Mouse (Mus musculus): ENCODE measurements around the gene Nr1i2. TPM values are rescaled to one million over a fixed set of nuclear protein-coding genes. Genes with fewer than 3 reads are reported as not detected.
"Not testable (repeated sequence)": the region's sequence is repeated elsewhere in the genome, so short reads cannot be mapped to it uniquely, and the experiment has no call there.

The Nr1i2 gene
- total RNA-seq (2021) = not detected
- long read RNA-seq, experiment 1 = 0 reads
- long read RNA-seq, experiment 2 = 0 reads

DNA sequence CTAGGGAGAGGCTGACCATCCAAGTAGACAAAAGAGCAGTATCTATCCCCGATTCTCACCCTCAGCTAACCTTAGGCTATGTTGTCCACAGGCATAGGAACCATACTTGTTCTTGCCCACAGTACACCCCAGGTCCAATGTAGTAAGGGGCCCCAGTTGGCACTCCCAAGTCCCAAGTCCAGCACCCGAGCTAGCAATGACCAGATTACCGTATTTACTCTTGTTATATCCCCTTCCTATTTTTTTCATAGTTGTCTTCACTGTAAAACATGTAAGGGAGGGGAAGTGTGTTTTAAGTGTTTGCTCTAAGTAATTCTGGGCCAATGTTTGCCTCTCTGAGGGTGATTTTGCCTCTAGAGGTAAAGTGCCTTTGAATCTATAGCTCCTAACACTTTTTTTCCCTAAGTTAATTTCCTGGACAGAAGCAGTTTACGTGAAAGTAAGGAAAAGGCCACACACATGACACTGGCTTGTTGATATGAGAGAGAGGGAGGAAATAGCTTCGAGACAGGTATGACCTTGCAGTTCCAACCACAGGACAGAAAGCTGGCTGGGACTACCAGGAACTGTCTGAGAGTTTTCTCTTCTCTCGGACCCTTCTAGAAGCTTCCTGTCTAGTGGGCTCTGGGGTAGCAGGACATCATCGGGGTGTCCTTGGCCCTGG lies at the start of gene Nr1i2:
Gene Nr1i2, minus strand, starts transcription at position 140 of the 664 bp plus-strand sequence.
- DNase-seq (ENCODE audit: low spot score in 2 of 2) = no peak

GRCm38 (mm10) chr16:38341396-38342324 lies 47.0 kb upstream of the Nr1i2 start, which contains the start of gene Maats1:
Gene Maats1 (minus strand): TSS chr16:38342143.
- peak; percentile 75 to 80 for DNase-seq (ENCODE audit: low spot score in 2 of 2)

DNA sequence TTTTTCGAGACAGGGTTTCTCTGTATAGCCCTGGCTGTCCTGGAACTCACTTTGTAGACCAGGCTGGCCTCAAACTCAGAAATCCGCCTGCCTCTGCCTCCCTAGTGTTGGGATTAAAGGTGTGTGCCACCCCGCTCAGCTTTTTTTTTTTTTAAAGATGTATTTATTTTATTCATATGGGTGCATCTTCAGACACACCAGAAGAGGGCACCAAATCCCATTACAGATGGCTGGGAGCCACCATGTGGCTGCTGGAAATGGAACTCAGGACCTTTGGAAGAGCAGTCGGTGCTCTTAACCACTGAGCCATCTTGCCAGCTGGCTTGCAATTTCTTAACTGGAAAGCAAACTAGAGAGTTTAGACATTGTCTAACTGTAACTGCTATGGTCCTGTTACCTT lies 43.5 kb upstream of the Nr1i2 start:
- DNase-seq (ENCODE audit: low spot score in 2 of 2) = not testable (repeated sequence)

GRCm38 (mm10) chr16:38334431-38334830 lies 39.8 kb upstream of the Nr1i2 start:
- DNase-seq (ENCODE audit: low spot score in 2 of 2) = no peak

- no peak for DNase-seq (ENCODE audit: low spot score in 2 of 2)
Observed at GRCm38 (mm10) chr16:38329340-38329739, 34.7 kb upstream of the Nr1i2 start.

DNA sequence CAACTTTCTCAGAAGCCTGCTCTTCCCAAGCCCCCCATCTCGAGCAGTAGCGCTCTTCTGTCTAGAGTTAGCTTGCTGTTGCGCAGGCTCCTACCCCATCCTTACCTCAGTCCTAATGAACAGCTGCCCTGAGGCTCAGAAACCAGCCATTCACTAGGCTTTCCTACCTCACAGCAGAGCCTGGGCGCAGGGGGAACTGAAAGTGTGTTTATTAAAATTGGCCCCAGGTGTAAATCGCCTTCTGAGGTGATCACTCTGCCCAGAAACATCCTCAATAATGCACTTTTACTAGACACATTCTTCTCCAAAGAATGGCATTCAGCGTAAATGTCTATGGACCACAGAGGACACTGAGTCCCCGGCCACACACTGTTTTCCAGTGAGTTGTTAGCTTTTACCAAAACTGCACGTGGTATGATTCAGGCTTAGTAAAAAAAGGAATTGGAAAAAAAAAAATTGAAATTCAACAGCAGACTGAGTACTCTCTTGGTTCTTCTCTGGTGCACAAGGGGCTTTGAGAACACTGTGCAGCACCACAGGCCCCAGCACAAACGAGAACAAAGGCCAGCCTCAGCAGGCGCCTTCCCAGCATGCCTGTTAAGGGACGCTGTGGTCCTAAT lies 32.3 kb upstream of the Nr1i2 start:
- no peak for DNase-seq (ENCODE audit: low spot score in 2 of 2)

GRCm38 (mm10) chr16:38324311-38324710 lies 29.7 kb upstream of the Nr1i2 start:
- no peak for DNase-seq (ENCODE audit: low spot score in 2 of 2)

DNA sequence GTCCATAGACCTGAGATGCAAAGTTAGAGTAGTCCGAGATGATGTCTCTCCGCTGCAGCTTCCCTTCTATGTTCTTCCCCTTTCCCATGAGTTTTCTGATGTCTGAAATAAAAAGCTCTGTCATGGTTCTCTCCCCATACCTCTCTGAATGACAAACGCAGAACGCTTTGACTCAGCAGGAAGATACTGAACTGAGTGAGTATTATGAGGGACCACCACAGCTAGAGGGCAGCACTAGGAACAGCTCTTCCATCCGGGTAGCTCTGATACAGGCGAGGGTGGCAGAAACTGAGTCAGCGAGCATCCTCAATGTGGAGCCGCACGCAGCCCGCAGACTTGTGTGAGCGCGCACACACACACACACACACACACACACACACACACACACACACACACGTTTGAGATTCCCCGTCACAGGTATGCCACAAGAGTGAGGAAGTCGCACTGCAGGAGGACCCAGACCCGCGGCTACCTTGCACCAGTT lies 26.9 kb upstream of the Nr1i2 start:
- peak; percentile 60 to 70 for DNase-seq (ENCODE audit: low spot score in 2 of 2)

GRCm38 (mm10) chr16:38319087-38319486 lies 24.5 kb upstream of the Nr1i2 start:
- DNase-seq (ENCODE audit: low spot score in 2 of 2) = no peak

DNA sequence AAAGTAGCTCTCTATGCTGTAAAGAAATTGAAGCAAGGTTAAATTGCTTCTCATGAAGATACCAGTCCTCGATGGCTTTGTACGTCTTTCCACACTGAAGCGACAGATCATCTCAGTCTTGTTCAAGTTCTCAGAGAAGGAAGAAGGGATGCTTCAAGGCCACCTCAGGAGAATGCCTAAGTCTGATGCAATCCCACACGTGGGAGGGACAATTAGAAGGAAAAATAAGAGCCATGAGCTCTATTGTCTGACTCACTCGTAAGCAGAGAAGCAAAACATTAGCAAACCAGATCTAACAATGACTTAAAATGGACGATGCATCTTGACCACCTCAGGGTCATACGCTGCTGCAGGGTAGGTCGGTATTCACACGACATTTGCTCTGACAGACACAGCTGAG lies 23.9 kb upstream of the Nr1i2 start:
- DNase-seq (ENCODE audit: low spot score in 2 of 2) = no peak

DNA sequence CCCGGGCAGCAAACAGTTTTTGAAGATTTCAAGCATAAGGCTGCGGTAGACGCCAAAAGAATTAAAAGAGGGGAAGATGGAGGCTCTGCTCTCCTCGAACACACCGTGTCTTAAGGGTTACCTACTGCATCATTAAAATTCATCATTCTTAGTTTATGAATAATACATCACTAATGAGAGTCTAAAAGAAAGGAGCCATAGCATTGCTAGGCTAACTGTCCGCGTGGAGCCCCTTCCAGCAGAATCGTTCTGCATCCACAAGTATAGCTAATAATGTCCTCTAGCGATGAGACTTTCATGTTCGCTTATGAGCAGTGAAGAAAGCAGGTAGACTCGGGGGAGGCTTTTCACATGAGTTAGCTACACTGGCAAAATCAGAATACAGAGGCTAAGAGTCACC lies 13.6 kb upstream of the Nr1i2 start:
- no peak for DNase-seq (ENCODE audit: low spot score in 2 of 2)

- no peak for DNase-seq (ENCODE audit: low spot score in 2 of 2)
Observed at GRCm38 (mm10) chr16:38307651-38308050, 13.0 kb upstream of the Nr1i2 start.

DNA sequence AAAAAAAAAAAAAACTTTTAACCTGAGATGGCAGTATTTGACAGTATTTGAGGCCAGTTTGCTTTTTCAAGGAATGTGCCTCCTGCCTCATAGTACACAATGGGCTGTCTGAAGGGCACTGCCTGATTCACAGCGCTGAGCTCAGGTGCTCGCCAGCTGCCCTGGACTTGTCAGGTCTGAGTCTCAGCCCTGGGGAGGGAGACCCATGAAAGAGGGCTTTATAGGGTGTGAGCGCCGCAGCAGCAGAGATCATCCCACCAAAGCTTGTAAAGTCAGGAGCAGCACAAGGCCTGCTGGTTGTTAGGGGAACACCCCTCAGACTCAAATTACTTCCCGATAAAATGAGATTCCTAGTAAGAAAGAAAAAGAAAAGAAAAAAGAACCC lies 12.6 kb upstream of the Nr1i2 start:
- DNase-seq (ENCODE audit: low spot score in 2 of 2) = no peak

GRCm38 (mm10) chr16:38306571-38307220 lies 12.1 kb upstream of the Nr1i2 start:
- no peak for DNase-seq (ENCODE audit: low spot score in 2 of 2)

GRCm38 (mm10) chr16:38304460-38305194 lies 10.0 kb upstream of the Nr1i2 start:
- no peak for DNase-seq (ENCODE audit: low spot score in 2 of 2)

DNA sequence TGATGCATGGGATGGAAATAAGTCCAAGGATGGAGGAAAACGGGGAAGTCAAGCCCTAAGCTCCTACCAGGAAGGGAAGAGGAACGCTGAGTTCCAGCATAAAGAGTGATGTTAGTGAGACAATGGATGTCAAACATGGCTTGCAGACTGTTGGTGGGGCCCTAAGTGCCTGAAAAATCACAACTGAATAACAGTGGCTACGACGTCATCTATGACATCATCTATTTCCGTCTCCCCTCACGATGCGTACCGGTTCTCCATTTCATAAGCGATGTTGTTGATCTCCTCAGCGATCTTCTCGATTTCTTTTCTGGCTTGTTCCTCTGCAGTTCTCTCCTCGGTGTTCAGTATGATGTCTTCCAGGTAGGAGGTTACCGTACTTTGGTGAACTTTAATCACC lies 7.7 kb upstream of the Nr1i2 start:
- no peak for DNase-seq (ENCODE audit: low spot score in 2 of 2)

DNA sequence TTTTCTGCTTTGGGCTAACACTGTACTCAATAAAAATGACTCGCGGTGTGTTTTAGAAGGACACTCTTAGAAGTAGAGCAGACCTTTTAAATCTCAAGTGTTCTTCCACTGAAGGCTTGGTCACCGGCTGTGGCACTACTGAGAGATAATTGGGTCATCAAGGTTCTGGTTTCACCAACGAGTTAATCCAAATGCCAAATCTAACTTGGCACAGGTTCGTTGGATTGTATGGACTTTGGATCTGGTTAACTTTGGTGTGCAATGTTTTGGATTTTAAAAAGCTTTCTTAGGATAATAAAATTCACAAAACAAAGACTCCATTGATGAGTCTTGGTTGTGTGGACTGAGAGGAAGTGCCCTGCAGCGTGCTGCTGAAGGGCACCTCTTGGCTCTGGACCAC lies 3.8 kb upstream of the Nr1i2 start:
- DNase-seq (ENCODE audit: low spot score in 2 of 2) = no peak

GRCm38 (mm10) chr16:38295349-38295930 lies 816 bp upstream of the Nr1i2 start:
- peak in 1 of 2 experiments; percentile 3 for DNase-seq (ENCODE audit: low spot score in 2 of 2)

GRCm38 (mm10) chr16:38290151-38290550 lies 4.5 kb downstream of the Nr1i2 start:
- no peak for DNase-seq (ENCODE audit: low spot score in 2 of 2)

DNA sequence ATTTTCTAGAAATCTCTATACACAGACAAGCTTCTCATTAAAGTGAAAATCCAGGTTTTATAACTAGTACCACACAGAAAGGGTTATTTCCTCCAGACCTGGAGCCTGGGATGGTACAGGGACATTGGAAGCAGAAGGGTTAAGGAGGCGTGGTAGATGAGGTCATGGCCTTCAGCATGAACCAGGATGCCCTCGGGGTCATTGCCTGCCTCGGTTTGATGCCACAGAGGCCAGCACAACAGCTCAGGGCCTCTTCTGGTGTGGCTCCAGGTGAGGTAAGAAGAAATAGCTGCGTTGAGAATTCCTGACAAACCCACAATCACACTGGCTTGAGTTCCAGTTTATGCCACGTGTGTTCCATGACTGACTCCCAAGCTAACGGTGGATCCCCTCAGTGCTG lies 5.8 kb downstream of the Nr1i2 start:
- no peak for DNase-seq (ENCODE audit: low spot score in 2 of 2)
